Mouse (Mus musculus) myocyte (in vitro differentiated cells): ENCODE results near the gene Olig2.

ENCODE experiments used
- CEBPB ChIP-seq: IDR thresholded peaks from 2 replicates; pipeline ENCODE4 v1.6.1; 2011; ENCODE audit warnings: mild to moderate bottlenecking, moderate library complexity; ENCODE audit not compliant: poor library complexity, insufficient read depth, severe bottlenecking
- MAX ChIP-seq: IDR thresholded peaks from one replicate; pipeline ENCODE4 v1.6.1; 2011; ENCODE audit warnings: low read depth, mild to moderate bottlenecking, control low read depth
- MYOG ChIP-seq, 3 experiments: IDR thresholded peaks; one replicate each; pipeline ENCODE4 v1.6.1; 2011; ENCODE audit warnings: control low read depth in 2 of 3, low read depth in 2 of 3, mild to moderate bottlenecking in 2 of 3; ENCODE audit not compliant: insufficient read length in 2 of 3, control insufficient read depth in 1 of 3, insufficient read depth in 1 of 3
- POLR2A ChIP-seq: IDR thresholded peaks from one replicate; pipeline ENCODE4 v1.6.1; 2011; ENCODE audit warnings: low read depth, mild to moderate bottlenecking, control low read depth, moderate library complexity; ENCODE audit not compliant: insufficient read length
- POLR2AphosphoS2 ChIP-seq: IDR thresholded peaks from one replicate; pipeline ENCODE4 v1.6.1; 2011; ENCODE audit warnings: low read depth, control low read depth; ENCODE audit not compliant: insufficient read length
- TCF12 ChIP-seq: IDR thresholded peaks from one replicate; pipeline ENCODE4 v1.6.1; 2011; ENCODE audit warnings: mild to moderate bottlenecking, control low read depth; ENCODE audit not compliant: poor library complexity, insufficient read depth, severe bottlenecking
- USF1 ChIP-seq: IDR thresholded peaks from one replicate; pipeline ENCODE4 v1.6.1; 2011; ENCODE audit warnings: low read depth, mild to moderate bottlenecking, control low read depth, moderate library complexity

GRCm38 (mm10) chr16:91232470-91233240 lies 7.4 kb downstream of the Olig2 start:
- TF ChIP-seq POLR2A (no peak), MYOG (IDR thresholded peaks at IDR 0.05; ENCODE audit: control insufficient read depth in 1 of 3, insufficient read depth in 1 of 3, insufficient read length in 2 of 3, low read depth in 2 of 3) (no peak), CEBPB (no peak), POLR2AphosphoS2 (no peak), USF1 (no peak), MAX (no peak), TCF12 (no peak)
